Mouse (Mus musculus) cerebellum, adult (tissue): Measurements from ENCODE around the gene Acaca.

Source experiments
- ATAC-seq: cut with Nextera tagmentation; 2 replicates; pipeline ENCODE4 v1.9.2; 2017; ENCODE audit warnings: mild to moderate bottlenecking, moderate library complexity, mixed read lengths; ENCODE audit not compliant: insufficient number of reproducible peaks, low FRiP score, low TSS enrichment

The Acaca gene

GRCm38 (mm10) chr11:84205776-84206175, 76.3 kb downstream of the Acaca start:
- ATAC-seq: no peak

GRCm38 (mm10) chr11:84210876-84211275, 81.4 kb downstream of the Acaca start:
- ATAC-seq: no peak

- no peak for ATAC-seq
These were observed 89.5 kb downstream of the Acaca start for GRCm38 (mm10) chr11:84218951-84219350.

GRCm38 (mm10) chr11:84243562-84243961, 114.1 kb downstream of the Acaca start:
- no peak for ATAC-seq

DNA sequence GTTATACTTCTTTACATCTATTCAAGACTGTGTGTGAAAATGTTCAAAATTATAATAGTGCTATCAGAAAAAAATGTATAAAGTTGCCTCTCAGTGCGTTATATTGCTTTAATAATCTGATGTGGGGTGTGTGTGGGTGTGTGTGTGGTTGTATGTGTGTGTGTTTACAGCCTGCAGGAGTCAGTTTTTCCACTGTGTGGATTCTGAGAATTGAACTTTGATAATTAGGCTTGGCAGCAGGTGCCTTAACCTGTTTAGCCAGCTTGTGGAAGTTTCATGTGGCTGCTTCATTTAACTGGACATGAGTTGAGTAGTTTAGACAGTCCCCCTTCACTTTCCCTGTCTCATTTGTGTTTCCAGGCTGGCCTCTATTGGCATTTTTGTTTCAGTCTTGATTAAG, 117.9 kb downstream of the Acaca start:
- ATAC-seq: no peak

- ATAC-seq: no peak
These were observed 121.7 kb downstream of the Acaca start for GRCm38 (mm10) chr11:84251170-84251569.

DNA sequence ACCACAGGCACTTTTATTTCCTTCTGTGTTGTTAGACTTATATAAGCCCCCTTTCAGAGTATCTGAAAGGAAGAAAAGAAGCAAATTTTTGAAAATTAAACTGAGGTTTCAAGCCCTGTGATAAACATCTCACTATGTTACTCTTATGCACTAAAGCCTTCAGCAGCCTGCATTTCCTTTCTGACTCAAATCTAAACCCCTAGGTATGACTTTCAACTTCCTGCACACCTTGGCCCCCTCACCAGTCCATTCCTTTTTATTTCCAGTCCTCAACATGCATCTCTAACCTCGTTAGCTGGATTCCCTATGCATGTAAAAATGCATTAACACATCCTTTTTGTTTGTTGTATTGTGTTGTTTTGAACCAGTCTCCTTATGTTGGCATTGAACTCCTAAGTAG, 123.0 kb downstream of the Acaca start:
- ATAC-seq: no peak

DNA sequence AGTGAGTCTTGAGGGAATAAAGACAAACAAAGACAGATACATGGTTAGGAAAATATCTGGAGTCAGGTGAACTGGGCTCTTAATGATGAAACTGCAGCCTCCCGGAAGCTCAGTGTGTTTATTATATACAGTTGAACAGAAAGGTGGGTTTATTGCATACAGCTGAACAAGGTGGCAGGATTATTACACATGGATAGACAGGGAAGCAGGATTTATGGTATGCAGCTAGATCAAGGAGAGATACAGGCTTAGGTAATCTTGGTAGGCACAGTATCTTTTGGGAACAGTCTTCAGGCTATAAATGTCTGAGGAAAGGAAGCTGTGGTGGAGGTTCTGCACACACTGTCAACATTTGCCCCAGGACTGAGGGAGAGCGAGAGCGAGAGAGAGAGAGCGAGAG, 126.4 kb downstream of the Acaca start:
- no peak for ATAC-seq

GRCm38 (mm10) chr11:84258053-84258710, 128.7 kb downstream of the Acaca start:
- ATAC-seq: no peak

DNA sequence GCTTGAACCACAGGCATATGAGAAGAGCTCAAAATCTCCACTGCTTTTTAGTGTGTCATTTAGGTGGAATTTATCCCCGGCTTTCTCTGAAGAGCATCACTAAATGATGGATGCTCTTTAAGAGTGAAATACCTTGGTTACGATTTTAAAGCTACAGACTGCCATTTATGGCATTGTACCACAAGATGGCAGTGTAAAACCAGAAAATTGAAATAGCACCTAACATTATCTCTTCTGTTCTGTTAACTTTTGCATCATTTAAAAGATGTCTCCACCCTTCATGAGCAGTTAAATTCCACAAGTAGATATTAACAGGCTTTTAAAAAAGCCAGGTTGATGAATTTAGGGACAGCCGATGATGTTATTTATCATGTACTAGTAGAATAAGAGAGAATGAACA, 135.0 kb downstream of the Acaca start:
- ATAC-seq: no peak

- ATAC-seq: no peak
These were observed 138.6 kb downstream of the Acaca start for GRCm38 (mm10) chr11:84268068-84268467.

DNA sequence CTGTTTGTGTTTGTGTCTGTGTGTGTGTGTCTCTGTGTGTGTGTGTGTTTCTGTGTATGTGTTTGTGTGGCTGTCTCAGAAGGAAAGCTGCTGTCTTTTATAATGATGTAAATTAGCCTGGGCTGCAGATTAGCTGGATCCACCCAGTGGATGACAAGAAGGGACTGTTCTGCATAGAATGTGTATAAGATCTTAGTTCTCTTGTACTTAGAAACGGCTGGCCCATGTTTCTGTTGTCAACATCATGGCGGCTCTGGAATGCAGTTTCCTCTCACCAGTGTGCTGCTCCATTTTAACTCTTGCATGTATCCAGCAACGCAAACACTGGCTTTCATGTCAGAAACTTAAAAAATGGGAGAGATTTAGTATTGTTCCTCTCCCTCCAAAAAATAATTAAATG, 141.0 kb downstream of the Acaca start:
- ATAC-seq: no peak

DNA sequence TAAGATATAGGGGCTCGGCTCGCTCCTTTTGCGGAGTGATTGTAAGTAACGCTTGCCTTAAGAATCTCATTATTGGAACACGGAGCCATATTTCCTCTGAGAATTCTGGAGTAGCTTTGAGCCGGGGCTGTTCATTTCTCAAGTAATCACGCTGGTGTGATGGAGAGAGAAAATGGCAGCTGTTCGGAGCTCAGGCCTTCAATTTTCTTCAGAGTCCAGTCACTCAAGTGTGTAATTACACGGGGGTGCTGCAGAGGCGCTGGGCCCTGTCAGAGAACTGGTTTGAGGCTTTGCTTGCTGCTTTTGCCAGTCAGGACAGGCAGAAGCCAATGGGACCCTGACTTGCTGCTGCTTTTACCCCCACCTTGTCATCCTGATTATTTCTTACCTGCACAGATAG, 142.5 kb downstream of the Acaca start:
- ATAC-seq: no peak

DNA sequence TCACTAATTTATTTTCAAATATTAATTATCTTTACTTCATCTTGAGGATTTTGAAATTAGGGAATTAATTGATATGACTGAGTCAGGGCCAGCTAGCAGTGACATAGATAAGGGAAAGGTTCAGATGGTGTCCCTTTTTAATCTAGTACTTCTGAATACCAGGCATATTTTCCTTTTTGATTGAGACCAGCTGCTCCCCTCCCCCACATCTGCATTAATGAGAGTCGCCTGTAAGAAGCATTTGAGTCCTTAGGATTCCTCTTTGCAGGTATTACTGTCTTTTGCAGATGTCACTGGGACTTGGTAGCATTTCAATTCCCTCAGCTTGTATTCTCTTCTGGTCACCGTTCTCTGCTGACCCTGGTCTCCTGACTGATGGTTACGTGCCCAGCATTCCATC, 143.1 kb downstream of the Acaca start:
- no peak for ATAC-seq

DNA sequence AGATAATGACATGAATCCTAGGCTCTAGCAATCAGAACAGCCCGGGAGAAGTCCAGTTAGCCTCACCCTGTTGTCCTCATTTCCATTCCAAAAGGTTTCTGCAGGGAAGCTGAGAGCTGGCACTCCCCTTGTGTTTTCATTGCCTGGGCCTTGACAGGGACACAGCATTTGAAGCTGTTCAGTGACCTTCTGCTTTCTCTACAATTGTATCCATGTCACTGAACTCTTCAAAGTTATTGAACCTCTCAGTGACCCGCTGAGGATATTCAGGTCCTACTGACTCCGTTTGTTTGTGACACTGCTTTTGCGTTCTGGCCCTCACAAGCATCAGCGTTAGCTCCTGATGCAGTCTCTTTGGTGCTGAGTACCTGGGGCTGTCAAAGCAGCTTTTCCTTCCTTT, 147.5 kb downstream of the Acaca start:
- ATAC-seq: no peak

DNA sequence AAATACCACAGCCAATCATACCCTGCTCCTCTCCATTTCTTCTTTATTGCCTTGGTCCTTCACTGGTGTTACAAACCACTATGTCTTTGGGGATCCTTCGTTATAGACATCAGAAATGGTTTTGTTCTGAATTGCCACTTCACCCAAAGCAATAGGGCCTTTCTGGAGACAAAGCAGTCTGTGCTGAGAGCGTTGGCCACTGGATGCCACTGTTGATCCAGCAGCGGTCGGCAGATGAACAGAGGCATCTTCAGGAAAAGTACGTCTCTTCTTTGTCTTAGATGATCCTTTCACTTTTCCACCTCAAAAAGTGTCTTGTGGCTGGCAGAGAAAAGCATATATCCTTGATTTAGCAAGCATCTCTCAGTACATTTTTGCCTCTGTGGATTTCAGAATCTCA, 151.8 kb downstream of the Acaca start:
- no peak for ATAC-seq

DNA sequence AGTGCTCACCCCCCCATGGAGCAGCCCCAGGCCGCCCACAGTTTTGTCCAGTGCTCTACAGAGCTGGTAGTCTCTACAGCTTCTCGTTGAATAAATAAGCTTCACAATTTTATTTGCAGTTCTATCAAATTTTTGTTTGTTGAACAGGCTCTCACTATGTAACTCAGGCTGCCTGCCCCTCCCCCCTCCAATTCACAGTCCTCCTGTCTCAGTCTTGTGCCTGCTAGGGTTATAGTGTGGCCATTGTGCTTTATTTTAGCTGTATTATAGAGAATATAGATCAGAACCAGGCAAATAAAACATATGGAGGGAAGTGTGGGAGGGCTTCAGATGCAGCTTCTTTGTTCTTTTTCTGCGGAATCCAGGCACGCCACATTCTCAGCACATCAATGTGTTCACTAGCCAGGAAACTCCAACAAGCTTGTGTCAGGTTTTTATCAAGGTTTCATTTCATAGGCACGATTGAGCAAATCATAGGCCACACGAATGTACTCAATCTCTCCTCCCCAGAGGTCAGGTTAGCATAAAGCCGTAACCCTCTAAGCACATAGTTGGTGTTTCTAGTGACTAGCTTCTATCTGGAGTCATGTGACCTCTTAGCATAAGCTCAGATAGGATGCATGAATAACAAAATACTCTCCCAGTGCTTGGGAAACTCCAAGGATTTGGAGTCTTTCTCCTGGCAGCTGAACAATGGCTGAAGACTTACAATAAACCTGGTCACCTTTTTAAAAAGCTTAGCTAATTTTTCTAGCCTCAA, 153.7 kb downstream of the Acaca start:
- ATAC-seq: no peak

DNA sequence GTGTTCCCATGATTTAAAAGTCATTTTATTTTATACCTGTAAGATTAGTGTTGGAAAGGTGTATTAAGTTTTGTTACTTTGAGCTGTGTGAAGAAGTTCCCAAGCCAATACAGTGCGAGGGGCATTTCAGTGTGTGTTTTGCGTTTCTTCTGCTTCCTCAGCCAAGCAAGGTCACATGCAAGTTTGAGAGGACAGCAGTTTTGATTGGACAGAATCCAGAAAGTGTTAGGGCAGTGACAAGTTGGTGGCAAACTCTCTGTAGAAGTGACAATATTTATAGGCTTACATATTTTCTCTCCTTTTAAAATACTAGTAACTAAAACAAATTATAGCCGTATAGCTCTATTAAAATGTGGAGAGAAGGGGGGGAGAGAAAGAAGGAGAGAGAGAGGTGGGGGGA, 161.3 kb downstream of the Acaca start:
- ATAC-seq: no peak

GRCm38 (mm10) chr11:84292532-84292931, 163.1 kb downstream of the Acaca start:
- no peak for ATAC-seq

GRCm38 (mm10) chr11:84293288-84293687, 163.8 kb downstream of the Acaca start:
- no peak for ATAC-seq

DNA sequence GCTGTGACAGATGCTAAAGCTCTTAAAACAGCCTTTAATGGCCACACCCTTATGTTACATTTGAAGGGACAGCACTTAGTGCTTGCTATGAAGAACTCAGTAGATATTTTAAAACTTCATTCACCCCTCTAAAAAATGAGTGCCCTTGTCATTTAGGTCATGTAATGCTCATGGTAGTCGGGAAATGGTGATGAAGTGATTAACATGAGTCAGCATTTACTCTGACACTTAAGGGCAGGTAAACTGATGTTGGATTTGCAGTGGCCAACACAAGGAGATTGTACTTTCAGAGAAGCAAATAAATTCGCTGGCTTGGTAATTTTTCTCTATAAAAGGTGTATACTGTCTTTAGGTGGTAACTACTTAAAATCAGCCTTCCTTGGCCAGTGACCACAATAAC, 166.9 kb downstream of the Acaca start:
- no peak for ATAC-seq

GRCm38 (mm10) chr11:84305474-84305873, 176.0 kb downstream of the Acaca start:
- no peak for ATAC-seq
